Mouse (Mus musculus): ENCODE measurements around the gene Prtn3.

DNA sequence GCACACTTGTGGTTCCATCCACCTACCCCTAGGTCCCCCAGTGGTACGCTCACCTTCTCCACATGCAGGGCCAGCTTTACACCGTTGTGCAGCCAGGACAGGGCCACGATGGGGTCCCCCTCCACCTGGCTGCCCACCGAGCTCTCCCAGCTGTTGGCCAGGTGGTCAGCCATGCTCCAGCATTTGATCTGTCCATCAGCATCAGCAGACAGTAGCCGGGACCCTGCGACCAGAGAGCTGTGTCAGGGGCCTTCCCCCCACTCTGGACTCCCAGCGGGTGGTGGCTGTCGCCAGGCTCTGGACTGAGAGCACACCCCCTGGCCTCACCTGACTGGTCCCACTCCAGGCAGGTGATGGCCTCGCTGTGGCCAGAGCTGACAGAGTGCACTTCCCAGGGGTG lies 32.4 kb downstream of the Prtn3 start:
- no peak for TF ChIP-seq HCFC1 (IDR thresholded peaks at IDR 0.05; ENCODE audit: borderline replicate concordance, insufficient read depth, low read length)
- TF ChIP-seq CHD2 (IDR thresholded peaks at IDR 0.05; ENCODE audit: low read depth, low read length) = no peak
- TF ChIP-seq MAFK (IDR thresholded peaks at IDR 0.05; ENCODE audit: insufficient read depth, low read depth, low read length) = no peak

All from ES-E14 (cell line).